Mouse (Mus musculus) erythroblast, embryonic 14.5 days (primary cell): ENCODE data around the gene Fam241a.

ENCODE experiments used
- GATA1 ChIP-seq: IDR thresholded peaks from 2 replicates; pipeline ENCODE4 v1.6.1; 2012; ENCODE audit warnings: low read length, inconsistent platforms, mixed read lengths
- TAL1 ChIP-seq: IDR thresholded peaks from 3 replicates; pipeline ENCODE4 v1.6.1; 2012; ENCODE audit warnings: low read length, inconsistent platforms, mixed read lengths

DNA sequence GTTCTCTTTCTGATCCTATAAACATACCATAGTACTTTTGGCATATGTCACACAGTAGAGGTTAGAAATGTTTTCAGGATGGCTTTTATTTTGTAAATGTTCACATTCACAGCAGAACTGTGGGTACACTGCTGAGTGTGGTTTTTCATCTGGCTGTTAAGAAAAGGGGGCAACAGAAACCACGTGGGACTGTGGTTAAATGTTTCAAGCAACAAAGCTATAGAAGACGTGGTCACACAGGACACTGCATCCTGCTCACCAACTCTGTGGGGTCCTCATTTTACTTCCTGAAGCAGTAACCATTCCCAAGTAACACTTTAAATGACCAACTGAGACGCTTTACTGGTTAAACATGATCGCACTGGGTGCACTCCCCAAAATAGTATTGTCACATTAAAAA lies 33.6 kb downstream of the Fam241a start:
- TF ChIP-seq GATA1 (no peak), TAL1 (no peak)
